ENCODE assay signal across 7 mouse cellular contexts in genomic region chr7:92740411-92741115, GRCm38 (mm10). TPM values are rescaled to one million over a fixed set of nuclear protein-coding genes. Genes with fewer than 3 reads are reported as not detected.
A peak's percentile ranks its signal among the peaks of the same experiment; 100 is the strongest.
DNase-seq lines count a peak whose midpoint lies in the region; ATAC-seq lines count a peak whose summit lies in the region.

No protein-coding gene starts in this region.

- peak overlapping the region; percentile 80 for H3K4me3 ChIP-seq in embryonic facial prominence, embryonic 13.5 days
- H3K4me3 ChIP-seq in intestine, embryonic 15.5 days (replicated peaks), result peak overlapping the region; percentile 79
- peak overlapping the region; percentile 69 for H3K4me3 ChIP-seq in neural tube, embryonic 12.5 days

- peaks cover 36% of the 10 kb centered on the region for H3K4me1 ChIP-seq in embryonic facial prominence, embryonic 13.5 days
- peaks cover 10% of the 10 kb centered on the region; the same call in 1 of the 2 replicates for H3K4me1 ChIP-seq in intestine, embryonic 15.5 days (replicated peaks)
- H3K4me1 ChIP-seq in neural tube, embryonic 12.5 days, result peaks cover 29% of the 10 kb centered on the region

- no peaks in the 10 kb centered on the region for H3K9me3 ChIP-seq in embryonic facial prominence, embryonic 13.5 days
- H3K9me3 ChIP-seq in intestine, embryonic 15.5 days, result no peaks in the 10 kb centered on the region
- H3K9me3 ChIP-seq in neural tube, embryonic 12.5 days, result no peaks in the 10 kb centered on the region

- peak; percentile 42 for DNase-seq in retina, embryonic 14.5 days (ENCODE audit: low spot score)
- no peak for DNase-seq in retina, postnatal 1 day
- DNase-seq in B cell, adult 2 months, result no peak
- DNase-seq in thymus, postnatal 14 days, result no peak

- peaks cover 13% of the 10 kb centered on the region for H3K36me3 ChIP-seq in embryonic facial prominence, embryonic 13.5 days
- 0 out of 2 replicates have a peak, but pooled peaks cover 3% of the 10 kb centered on the region for H3K36me3 ChIP-seq in intestine, embryonic 15.5 days
- peaks cover 14% of the 10 kb centered on the region for H3K36me3 ChIP-seq in neural tube, embryonic 12.5 days

- H3K9ac ChIP-seq in embryonic facial prominence, embryonic 13.5 days, result peak overlapping the region; percentile 93
- peak overlapping the region; percentile 94 for H3K9ac ChIP-seq in intestine, embryonic 15.5 days
- peak overlapping the region; percentile 81 for H3K9ac ChIP-seq in neural tube, embryonic 12.5 days

- WGBS in embryonic facial prominence, embryonic 13.5 days, result 2% methylated on average over 23 of the region's 23 CpGs
- WGBS in intestine, embryonic 15.5 days, result 2% methylated on average over 23 of the region's 23 CpGs
- WGBS in neural tube, embryonic 12.5 days, result 4% methylated on average over 23 of the region's 23 CpGs

- H3K27me3 ChIP-seq in embryonic facial prominence, embryonic 13.5 days, result no peaks in the 10 kb centered on the region
- H3K27me3 ChIP-seq in intestine, embryonic 15.5 days (replicated peaks), result no peaks in the 10 kb centered on the region
- no peaks in the 10 kb centered on the region for H3K27me3 ChIP-seq in neural tube, embryonic 12.5 days (replicated peaks)

- ATAC-seq in embryonic facial prominence, embryonic 13.5 days (ENCODE audit: insufficient number of reproducible peaks, insufficient read depth, low FRiP score, low TSS enrichment, low read depth), result no peak
- no peak for ATAC-seq in intestine, embryonic 15.5 days
- no peak for ATAC-seq in neural tube, embryonic 12.5 days (ENCODE audit: low FRiP score, low read depth)

- H3K4me2 ChIP-seq in embryonic facial prominence, embryonic 13.5 days, result peak overlapping the region; percentile 89
- H3K4me2 ChIP-seq in intestine, embryonic 15.5 days (replicated peaks), result peak overlapping the region; percentile 57
- peak overlapping the region; percentile 80 for H3K4me2 ChIP-seq in neural tube, embryonic 12.5 days (replicated peaks)

- peak overlapping the region; percentile 95 for H3K27ac ChIP-seq in embryonic facial prominence, embryonic 13.5 days
- H3K27ac ChIP-seq in intestine, embryonic 15.5 days, result peak overlapping the region; percentile 93
- H3K27ac ChIP-seq in neural tube, embryonic 12.5 days, result peak overlapping the region; percentile 75

RNA-seq across cellular contexts. Expression of gene Rab30, which starts 0.8 kb away (rescaled TPM):
- polyA plus RNA-seq in embryonic facial prominence, embryonic 13.5 days (2015; fragmentation: Nextera tagmentation; extraction: Ambion mirVana), result 22.5 and 23.0 TPM in 2 replicates
- polyA plus RNA-seq in intestine, embryonic 15.5 days (2015; fragmentation: Nextera tagmentation; extraction: Ambion mirVana), result 24.4 and 24.7 TPM in 2 replicates
- 22.3 and 22.5 TPM in 2 replicates for polyA plus RNA-seq in neural tube, embryonic 12.5 days (2016; fragmentation: Nextera tagmentation; extraction: Ambion mirVana)
